Mouse (Mus musculus) MEL (cell line): ENCODE results near the gene Serhl.

Experiments
- CTCF ChIP-seq, 3 experiments: IDR thresholded peaks in 2 of 3; conservative IDR thresholded peaks in 1 of 3; 2 replicates each; pipeline ENCODE4 v1.5.1; 2011 to 2012; ENCODE audit warnings: low read length in 3 of 3, low read depth in 2 of 3, mild to moderate bottlenecking in 2 of 3, improper control_type of control experiment in 1 of 3, inconsistent platforms in 1 of 3, mixed read lengths in 1 of 3, moderate library complexity in 1 of 3; ENCODE audit not compliant: control insufficient read depth in 1 of 3, insufficient read depth in 1 of 3, poor library complexity in 1 of 3, severe bottlenecking in 1 of 3
- E2F4 ChIP-seq: IDR thresholded peaks from 2 replicates; pipeline ENCODE4 v1.6.1; 2011; ENCODE audit warnings: low read depth, low read length, improper control_type of control experiment, borderline replicate concordance
- ELF1 ChIP-seq: IDR thresholded peaks from 2 replicates; pipeline ENCODE4 v1.6.1; 2014; ENCODE audit warnings: low read depth, mild to moderate bottlenecking, inconsistent platforms, low read length, improper control_type of control experiment, moderate library complexity
- HCFC1 ChIP-seq: IDR thresholded peaks from 2 replicates; pipeline ENCODE4 v1.6.1; 2012; ENCODE audit warnings: low read depth, mild to moderate bottlenecking, inconsistent platforms, low read length, improper control_type of control experiment, moderate library complexity
- POLR2A ChIP-seq, 2 experiments: IDR thresholded peaks; 2 replicates each; pipeline ENCODE4 v1.6.1; 2011 to 2012; ENCODE audit warnings: low read length in 2 of 2, mild to moderate bottlenecking in 2 of 2, control low read depth in 1 of 2, improper control_type of control experiment in 1 of 2, low read depth in 1 of 2, moderate library complexity in 1 of 2; ENCODE audit not compliant: control insufficient read depth in 1 of 2, insufficient read depth in 1 of 2, poor library complexity in 1 of 2

DNA sequence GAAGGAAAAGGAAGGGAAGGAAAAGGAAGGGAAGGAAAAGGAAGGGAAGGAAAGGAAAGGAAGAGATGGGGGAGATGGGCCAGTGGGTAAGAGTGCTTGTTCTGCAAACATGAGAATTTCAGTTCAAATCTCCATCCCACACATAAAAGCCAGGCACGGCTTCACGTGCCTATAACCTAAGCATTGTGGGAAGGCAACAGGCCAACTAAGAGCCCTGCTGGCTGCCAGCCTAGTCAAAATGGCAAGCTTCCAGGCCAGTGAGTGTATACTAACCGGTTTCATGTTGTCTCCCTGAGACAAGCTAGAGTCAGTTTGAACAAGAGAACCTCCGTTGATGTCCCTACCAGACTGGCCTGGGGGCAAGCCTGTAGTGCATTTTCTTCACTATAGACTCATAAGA lies 23.8 kb upstream of the Serhl start:
- no peak for TF ChIP-seq POLR2A (IDR thresholded peaks at IDR 0.05; ENCODE audit: control insufficient read depth in 1 of 2, insufficient read depth in 1 of 2, low read depth in 1 of 2, low read length in 2 of 2, poor library complexity in 1 of 2)
- no peak for TF ChIP-seq E2F4
- TF ChIP-seq HCFC1, result no peak
- TF ChIP-seq CTCF (IDR thresholded peaks at IDR 0.05 in 2 of 3, conservative IDR thresholded peaks at IDR 0.05 in 1 of 3; ENCODE audit: control insufficient read depth in 1 of 3, insufficient read depth in 1 of 3, low read depth in 2 of 3, low read length in 3 of 3, poor library complexity in 1 of 3, severe bottlenecking in 1 of 3), result no peak
- TF ChIP-seq ELF1, result no peak
